Mouse (Mus musculus): ENCODE measurements around the gene Gm20873. TPM values are rescaled to one million over a fixed set of nuclear protein-coding genes. Genes with fewer than 3 reads are reported as not detected.
"Not testable (repeated sequence)": the region's sequence is repeated elsewhere in the genome, so short reads cannot be mapped to it uniquely, and the experiment has no call there.

Gm20873 gene
- total RNA-seq (2021) = not detected
- long read RNA-seq, experiment 1 = 0 reads
- long read RNA-seq, experiment 2 = 0 reads

- DNase-seq (ENCODE audit: low spot score in 2 of 2) = not testable (repeated sequence)
Observed at GRCm38 (mm10) chrY:6266798-6267197, at the start of gene Gm20873. Gene Gm20873, plus strand, starts transcription at chrY:6267098.

- not testable (repeated sequence) for DNase-seq (ENCODE audit: low spot score in 2 of 2)
Observed at GRCm38 (mm10) chrY:6237895-6238294, 29.0 kb upstream of the Gm20873 start, which contains the start of gene Gm21746. Gene Gm21746, minus strand, starts transcription at chrY:6237995.

Other genes starting within 250 kb of the Gm20873 start
- gene Gm21746, start 29.1 kb upstream of the Gm20873 start, total RNA-seq (2021) = not detected

All from adrenal gland, adult 18-20 months (tissue).